ENCODE assay signal across 11 mouse cellular contexts in genomic region chr16:34329431-34329873, GRCm38 (mm10).
DNase-seq lines count a peak whose midpoint lies in the region; ATAC-seq and TF ChIP-seq lines count a peak whose summit lies in the region.
"Had no signal": no experiment of that assay in that cellular context is flagged by ENCODE, and none has a peak within 500 bp of the region (broad histone marks: within the 10 kb centered on the region; RNA-seq: fewer than 3 reads in every experiment).

No protein-coding gene starts in this region.

- H3K4me3 ChIP-seq in heart, embryonic 13.5 days, result no peak overlapping the region
- no peak overlapping the region for H3K4me3 ChIP-seq in liver, adult 2 months (ENCODE audit: insufficient read depth, low read depth, low read length)
- H3K4me3 ChIP-seq in liver, postnatal 0 days (ENCODE audit: low read depth, low read length), result no peak overlapping the region
- no peak overlapping the region for H3K4me3 ChIP-seq in neural tube, embryonic 15.5 days (replicated peaks)
- H3K4me3 ChIP-seq in intestine, embryonic 15.5 days (replicated peaks), result no peak overlapping the region
- H3K4me3 ChIP-seq: left cerebral cortex, adult 2 months had no signal

- H3K27me3 ChIP-seq in heart, embryonic 13.5 days (replicated peaks), result no peaks in the 10 kb centered on the region
- H3K27me3 ChIP-seq in liver, adult 2 months (ENCODE audit: control insufficient read depth, insufficient read depth, low read length), result no peaks in the 10 kb centered on the region
- H3K27me3 ChIP-seq in liver, postnatal 0 days (ENCODE audit: insufficient read depth, low read length), result no peaks in the 10 kb centered on the region
- no peaks in the 10 kb centered on the region for H3K27me3 ChIP-seq in neural tube, embryonic 15.5 days (replicated peaks)
- no peaks in the 10 kb centered on the region for H3K27me3 ChIP-seq in intestine, embryonic 15.5 days (replicated peaks)

- DNase-seq in heart, postnatal 36 days, result no peak
- peak; percentile 66 for DNase-seq in liver, adult 2 months (ENCODE audit: extremely low read depth, low read depth, low spot score)
- no peak for DNase-seq in liver, postnatal 0 days
- peak; percentile 56 to 75 for DNase-seq in cerebellum, postnatal 36 days

- H3K9me3 ChIP-seq in heart, embryonic 13.5 days, result no peaks in the 10 kb centered on the region
- no peaks in the 10 kb centered on the region for H3K9me3 ChIP-seq in liver, postnatal 0 days (ENCODE audit: low read length)
- no peaks in the 10 kb centered on the region for H3K9me3 ChIP-seq in neural tube, embryonic 15.5 days (replicated peaks)
- H3K9me3 ChIP-seq in intestine, embryonic 15.5 days, result no peaks in the 10 kb centered on the region

- H3K4me1 ChIP-seq in heart, embryonic 13.5 days, result peaks cover 56% of the 10 kb centered on the region
- H3K4me1 ChIP-seq in liver, adult 2 months (ENCODE audit: control insufficient read depth, insufficient read depth, low read length), result peaks cover 17% of the 10 kb centered on the region
- no peaks in the 10 kb centered on the region for H3K4me1 ChIP-seq in liver, postnatal 0 days (ENCODE audit: insufficient read depth)
- H3K4me1 ChIP-seq in neural tube, embryonic 15.5 days, result peaks cover 35% of the 10 kb centered on the region
- H3K4me1 ChIP-seq in intestine, embryonic 15.5 days (replicated peaks), result no peaks in the 10 kb centered on the region

- H3K9ac ChIP-seq in heart, embryonic 13.5 days, result no peak overlapping the region
- H3K9ac ChIP-seq in liver, adult 2 months (ENCODE audit: low read depth, low read length), result no peak overlapping the region
- no peak overlapping the region for H3K9ac ChIP-seq in liver, postnatal 0 days (replicated peaks)
- H3K9ac ChIP-seq in neural tube, embryonic 15.5 days (replicated peaks), result 0 out of 2 replicates have a peak overlapping the region, but pooled peaks have one; percentile 3
- no peak overlapping the region for H3K9ac ChIP-seq in intestine, embryonic 15.5 days

- peak overlapping the region; percentile 2; the same call in 1 of the 2 replicates for H3K4me2 ChIP-seq in heart, embryonic 13.5 days
- no peak overlapping the region for H3K4me2 ChIP-seq in liver, postnatal 0 days (ENCODE audit: low read depth, low read length)
- peak overlapping the region; percentile 39 for H3K4me2 ChIP-seq in neural tube, embryonic 15.5 days
- H3K4me2 ChIP-seq in intestine, embryonic 15.5 days (replicated peaks), result no peak overlapping the region

- H3K27ac ChIP-seq in heart, embryonic 13.5 days (replicated peaks), result peak overlapping the region; percentile 56; the same call in 1 of the 2 replicates
- H3K27ac ChIP-seq in liver, adult 2 months (replicated peaks; ENCODE audit: insufficient read depth, low read depth, low read length), result no peak overlapping the region
- no peak overlapping the region for H3K27ac ChIP-seq in liver, postnatal 0 days (ENCODE audit: low read depth)
- H3K27ac ChIP-seq in neural tube, embryonic 15.5 days (replicated peaks), result peak overlapping the region; percentile 61
- H3K27ac ChIP-seq in intestine, embryonic 15.5 days, result no peak overlapping the region
- H3K27ac ChIP-seq: left cerebral cortex, adult 2 months; stomach, postnatal 0 days had no signal

- no peaks in the 10 kb centered on the region for H3K36me3 ChIP-seq in heart, embryonic 13.5 days
- no peaks in the 10 kb centered on the region for H3K36me3 ChIP-seq in liver, adult 2 months (ENCODE audit: control insufficient read depth, insufficient read depth, low read length)
- H3K36me3 ChIP-seq in liver, postnatal 0 days (replicated peaks; ENCODE audit: insufficient read depth, low read length), result no peaks in the 10 kb centered on the region
- H3K36me3 ChIP-seq in neural tube, embryonic 15.5 days, result no peaks in the 10 kb centered on the region
- H3K36me3 ChIP-seq in intestine, embryonic 15.5 days, result no peaks in the 10 kb centered on the region

- whole genome bisulfite sequencing in heart, embryonic 13.5 days, result 50% methylated on average over 12 of the region's 12 CpGs
- 59% methylated on average over 12 of the region's 12 CpGs for WGBS in liver, adult 2 months
- 68% methylated on average over 12 of the region's 12 CpGs for WGBS in liver, postnatal 0 days (ENCODE audit: insufficient replicate concordance)
- 25% methylated on average over 12 of the region's 12 CpGs for WGBS in neural tube, embryonic 15.5 days
- WGBS in intestine, embryonic 15.5 days, result 57% methylated on average over 12 of the region's 12 CpGs

- TF ChIP-seq POLR2A in liver, adult 2 months (IDR thresholded peaks at IDR 0.05; ENCODE audit: extremely low read depth, insufficient read depth, low read length), result no peak

- no peak for ATAC-seq in heart, embryonic 13.5 days (ENCODE audit: extremely low read depth, insufficient number of reproducible peaks, low FRiP score, low TSS enrichment)
- no peak for ATAC-seq in liver, postnatal 0 days
- ATAC-seq in neural tube, embryonic 15.5 days (ENCODE audit: low FRiP score), result peak; percentile 75; the same call in 1 of the 2 replicates
- ATAC-seq in erythroblast, adult 5-6 weeks (replicated peaks; ENCODE audit: low FRiP score, poor library complexity, severe bottlenecking), result no peak
- ATAC-seq in intestine, embryonic 15.5 days, result no peak
- ATAC-seq: inflammation-experienced regulatory T-cells, adult 6 months had no signal

- intact Hi-C loops in heart, postnatal 36 days (cut with DNase I), result no loop called here

- TF ChIP-seq CTCF in liver, adult 2 months (IDR thresholded peaks at IDR 0.05; ENCODE audit: low read depth, low read length), result no peak
- TF ChIP-seq CTCF in liver, postnatal 0 days (IDR thresholded peaks at IDR 0.05; ENCODE audit: low read depth), result no peak

- no peaks in the 10 kb centered on the region for H3K79me2 ChIP-seq in liver, adult 2 months (ENCODE audit: control insufficient read depth, insufficient read depth, low read length)

- no peak for TF ChIP-seq EP300 in liver, postnatal 0 days (IDR thresholded peaks at IDR 0.05; ENCODE audit: low read depth)

Comparison
In these comparisons a context has a peak if more than half of its experiments do, and no peak if none do; other contexts are left out.
1. DNase-seq: peak in liver, adult 2 months (single experiment) and cerebellum, postnatal 36 days (2 of 2); none in heart, postnatal 36 days (0 of 2) and liver, postnatal 0 days (single experiment).
2. H3K27ac ChIP-seq: peak in heart, embryonic 13.5 days (single experiment) and neural tube, embryonic 15.5 days (single experiment); none in liver, adult 2 months (single experiment), liver, postnatal 0 days (single experiment) and intestine, embryonic 15.5 days (single experiment).
3. H3K4me2 ChIP-seq: peak in heart, embryonic 13.5 days (single experiment) and neural tube, embryonic 15.5 days (single experiment); none in liver, postnatal 0 days (single experiment) and intestine, embryonic 15.5 days (single experiment).